Mouse (Mus musculus) liver, postnatal 0 days (tissue): ENCODE measurements around the gene Hnrnpa2b1. TPM values are rescaled to one million over a fixed set of nuclear protein-coding genes. Genes with fewer than 3 reads are reported as not detected.

ENCODE experiments used
- ATAC-seq: fragments of 200-750 bp; cut with Nextera tagmentation; 2 replicates; pipeline ENCODE4 v1.8.0; 2017; ENCODE audit warnings: mild to moderate bottlenecking, moderate library complexity
- DNase-seq: peaks from one replicate; pipeline ENCODE4 v3.0.0-alpha.2; 2016
- H3K27ac ChIP-seq: fragments of 300-500 bp; sonication (generic); 2 replicates; pipeline ENCODE4 v1.5.1; 2014; ENCODE audit warnings: antibody characterized with exemption, moderate library complexity, mild to moderate bottlenecking, low read depth
- H3K27me3 ChIP-seq: fragments of 300-500 bp; sonication (generic); 2 replicates; pipeline ENCODE4 v1.6.1; 2014; ENCODE audit warnings: low read length, control low read depth, mixed read lengths; ENCODE audit not compliant: insufficient read depth
- H3K36me3 ChIP-seq: fragments of 300-500 bp; sonication (generic); replicated peaks from 2 replicates; pipeline ENCODE4 v1.6.1; 2014; ENCODE audit warnings: mild to moderate bottlenecking, control low read depth, low read length, moderate library complexity, mixed read lengths; ENCODE audit not compliant: insufficient read depth
- H3K4me1 ChIP-seq: fragments of 300-500 bp; sonication (generic); 2 replicates; pipeline ENCODE4 v1.6.1; 2014; ENCODE audit warnings: antibody characterized with exemption, mild to moderate bottlenecking, control low read depth; ENCODE audit not compliant: insufficient read depth
- H3K4me2 ChIP-seq: fragments of 300-500 bp; sonication (generic); 2 replicates; pipeline ENCODE4 v1.6.1; 2014; ENCODE audit warnings: low read depth, mild to moderate bottlenecking, low read length, moderate library complexity, mixed read lengths
- H3K4me3 ChIP-seq: fragments of 300-500 bp; sonication (generic); 2 replicates; pipeline ENCODE4 v1.5.1; 2014; ENCODE audit warnings: low read depth, low read length
- H3K9ac ChIP-seq: fragments of 300-500 bp; sonication (generic); replicated peaks from 2 replicates; pipeline ENCODE4 v1.6.1; 2014; ENCODE audit warnings: mild to moderate bottlenecking, moderate library complexity
- H3K9me3 ChIP-seq: fragments of 300-500 bp; sonication (generic); 2 replicates; pipeline ENCODE4 v1.6.1; 2016; ENCODE audit warnings: mild to moderate bottlenecking, control low read depth, low read length, mixed read lengths
- CTCF ChIP-seq: sonication (generic); IDR thresholded peaks from 2 replicates; pipeline ENCODE4 v1.5.1; 2016; ENCODE audit warnings: antibody characterized with exemption, low read depth
- EP300 ChIP-seq: IDR thresholded peaks from 2 replicates; pipeline ENCODE4 v1.6.1; 2016; ENCODE audit warnings: antibody characterized with exemption, low read depth, mild to moderate bottlenecking
- WGBS: fragments of 180-500 bp; shearing (Covaris S2); extraction: QIAGEN DNeasy Blood & Tissue Kit; methylation state at CpG from one replicate; pipeline ENCODE4 v1.1.7; 2014; ENCODE audit not compliant: insufficient replicate concordance; 5-methylcytosine and 5-hydroxymethylcytosine counted together
- polyA plus RNA-seq: library from polyadenylated mRNA; unstranded; fragments of >200 nt; fragmentation: Nextera tagmentation; extraction: Ambion mirVana; gene quantifications from 2 replicates; pipeline ENCODE4 v1.2.1, GENCODE M21; 2015

The Hnrnpa2b1 gene
- polyA plus RNA-seq, 1 experiment from 2014 or later: 587 TPM

DNA sequence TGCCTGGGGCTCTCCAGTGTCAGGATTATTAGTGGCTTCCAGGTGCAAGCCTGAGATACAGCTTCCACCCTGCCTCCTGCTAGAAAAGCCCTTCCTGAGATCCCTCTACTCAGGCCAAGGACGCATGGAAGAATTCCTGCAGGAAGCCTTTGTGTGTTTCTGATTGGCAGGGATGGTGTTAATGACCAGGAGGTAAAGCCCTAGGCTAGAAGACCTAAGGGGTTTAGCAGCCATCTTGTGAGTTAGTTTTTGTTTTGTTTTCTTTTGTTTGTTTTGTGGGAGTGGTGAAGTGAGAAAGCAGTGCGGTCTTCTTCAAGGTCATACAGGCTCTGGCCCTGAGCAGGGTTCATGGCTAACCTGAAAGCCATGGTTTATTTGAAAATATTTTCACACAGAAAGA is 37.9 kb upstream of the Hnrnpa2b1 start:
- 68% methylated on average over 2 of the region's 2 CpGs for WGBS
- Histone ChIP-seq H3K27ac (no peak overlapping the region), H3K9ac (no peak overlapping the region), H3K4me1 (0 out of 2 replicates have a peak, but pooled peaks cover 4% of the 10 kb centered on the region), H3K27me3 (no peaks in the 10 kb centered on the region), H3K4me2 (no peak overlapping the region), H3K36me3 (no peaks in the 10 kb centered on the region), H3K4me3 (no peak overlapping the region), H3K9me3 (no peaks in the 10 kb centered on the region)
- no peak for ATAC-seq
- TF ChIP-seq EP300 (no peak), CTCF (no peak)
- no peak for DNase-seq

DNA sequence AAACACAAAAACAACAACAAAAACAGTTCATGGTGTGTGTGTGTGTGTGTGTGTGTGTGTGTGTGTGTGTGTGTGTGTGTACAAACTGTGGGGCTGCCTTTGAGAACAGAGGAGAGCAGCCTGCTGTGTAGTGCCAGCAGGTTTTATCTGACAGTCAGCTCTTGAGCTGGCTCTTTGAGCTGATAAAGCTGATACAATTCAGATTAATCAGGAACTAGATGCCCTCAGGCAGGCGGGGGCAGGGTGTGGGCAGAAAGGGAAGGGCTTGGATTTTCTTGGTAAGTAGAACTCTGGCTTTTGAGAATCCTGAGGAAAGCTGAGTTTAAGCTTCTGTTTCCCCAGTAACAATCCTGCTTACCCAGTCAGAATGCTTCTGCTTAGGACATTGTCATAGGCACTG is 36.0 kb upstream of the Hnrnpa2b1 start:
- Histone ChIP-seq H3K9ac (no peak overlapping the region), H3K27ac (no peak overlapping the region), H3K4me2 (no peak overlapping the region), H3K27me3 (no peaks in the 10 kb centered on the region), H3K36me3 (no peaks in the 10 kb centered on the region), H3K4me3 (no peak overlapping the region), H3K9me3 (no peaks in the 10 kb centered on the region), H3K4me1 (0 out of 2 replicates have a peak, but pooled peaks cover 4% of the 10 kb centered on the region)
- no peak for TF ChIP-seq CTCF
- TF ChIP-seq EP300: no peak
- 29% methylated on average over 1 of the region's 1 CpGs for WGBS
- ATAC-seq (no peak), DNase-seq (no peak)

DNA sequence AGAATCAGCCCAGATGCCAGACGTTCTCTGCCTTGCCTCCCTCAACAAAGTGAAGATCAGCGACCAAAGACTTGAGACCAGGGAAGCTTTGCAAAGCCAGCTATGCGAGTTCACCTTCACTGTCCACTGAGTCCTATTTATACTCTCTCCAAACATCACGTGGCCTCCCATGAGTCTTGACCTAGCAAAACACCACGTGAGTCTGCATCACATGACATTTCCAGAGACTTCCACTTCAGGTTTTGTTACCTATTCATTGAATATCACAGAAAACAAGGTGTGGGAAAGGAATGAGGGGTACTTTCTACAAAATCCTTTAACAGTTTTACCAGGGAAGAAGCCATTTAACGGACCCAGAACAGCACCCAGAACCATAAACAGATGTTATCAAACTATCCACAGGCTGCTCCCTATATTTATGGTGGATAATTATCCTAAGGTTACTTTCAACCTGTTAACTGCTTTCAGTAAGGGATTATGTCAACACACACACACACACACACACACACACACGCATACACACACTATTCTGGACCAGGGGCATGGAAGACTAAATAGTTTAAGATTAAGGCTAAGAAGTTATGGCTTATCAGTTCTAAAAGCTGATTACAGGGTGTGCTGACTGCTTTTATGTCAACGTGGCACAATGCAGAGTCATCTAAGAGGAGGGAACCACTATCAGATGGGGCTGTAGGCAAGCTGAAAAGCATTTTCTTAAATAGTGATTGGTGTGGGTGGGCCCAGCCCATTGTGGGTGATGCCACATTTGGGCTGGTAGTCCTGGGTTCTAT is 27.8 kb upstream of the Hnrnpa2b1 start:
- TF ChIP-seq EP300 (no peak), CTCF (no peak)
- Histone ChIP-seq H3K36me3 (no peaks in the 10 kb centered on the region), H3K27ac (no peak overlapping the region), H3K4me1 (no peaks in the 10 kb centered on the region), H3K27me3 (no peaks in the 10 kb centered on the region), H3K9ac (no peak overlapping the region), H3K4me3 (no peak overlapping the region), H3K4me2 (no peak overlapping the region), H3K9me3 (no peaks in the 10 kb centered on the region)
- 54% methylated on average over 8 of the region's 8 CpGs for WGBS
- DNase-seq (no peak), ATAC-seq (no peak)

DNA sequence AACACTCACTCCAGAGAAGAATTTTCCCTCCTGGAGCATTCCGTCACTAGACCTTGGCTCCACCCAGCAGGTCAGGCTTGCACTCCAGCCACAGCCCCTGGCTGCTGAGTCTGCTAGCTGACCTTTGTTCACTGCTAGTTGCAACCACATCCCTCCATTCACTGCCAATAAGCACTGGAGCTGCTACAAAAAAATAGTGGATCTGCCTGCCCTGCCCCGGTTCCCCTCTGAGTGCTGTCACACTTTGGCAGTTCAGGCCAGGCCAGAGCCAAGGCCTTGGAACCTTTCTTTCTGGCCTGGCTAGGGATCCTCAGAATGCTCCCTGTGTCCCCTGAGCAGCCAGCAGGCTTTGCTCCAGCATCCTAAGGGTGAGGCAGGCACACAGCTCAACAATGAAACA is 20.1 kb upstream of the Hnrnpa2b1 start:
- peak; percentile 80 for ATAC-seq
- no peak overlapping the region for H3K9ac ChIP-seq
- DNase-seq: no peak
- H3K27me3 ChIP-seq: no peaks in the 10 kb centered on the region
- H3K4me3 ChIP-seq: no peak overlapping the region
- no peak overlapping the region for H3K4me2 ChIP-seq
- TF ChIP-seq CTCF (no peak), EP300 (no peak)
- no peaks in the 10 kb centered on the region for H3K36me3 ChIP-seq
- WGBS: 49% methylated on average over 2 of the region's 2 CpGs
- H3K9me3 ChIP-seq: peaks cover 5% of the 10 kb centered on the region; the same call in 1 of the 2 replicates
- no peak overlapping the region for H3K27ac ChIP-seq
- H3K4me1 ChIP-seq: no peaks in the 10 kb centered on the region; the same call in 1 of the 2 replicates

DNA sequence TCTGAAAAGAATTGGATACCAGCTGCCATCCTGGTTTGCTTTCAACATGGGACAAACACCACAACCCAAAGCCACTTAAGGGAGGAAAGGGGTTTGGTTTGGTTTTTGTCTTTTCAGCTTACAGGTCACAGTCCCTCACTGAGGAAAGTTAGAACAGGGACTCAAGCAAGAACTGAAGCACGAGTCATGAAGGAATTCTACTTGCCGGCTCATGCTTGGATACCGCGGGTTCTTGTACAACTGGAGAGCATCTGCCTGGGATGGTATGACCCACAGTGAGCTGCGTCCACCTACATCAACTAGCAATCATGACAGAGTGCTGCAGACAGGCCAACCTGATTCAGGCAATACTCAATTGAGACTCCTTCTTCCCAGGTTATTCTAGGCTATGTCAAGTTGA is 17.0 kb upstream of the Hnrnpa2b1 start:
- no peak overlapping the region for H3K4me2 ChIP-seq
- no peaks in the 10 kb centered on the region; the same call in 1 of the 2 replicates for H3K4me1 ChIP-seq
- no peak for DNase-seq
- H3K27ac ChIP-seq: no peak overlapping the region
- no peak overlapping the region for H3K9ac ChIP-seq
- WGBS: 84% methylated on average over 5 of the region's 5 CpGs
- H3K9me3 ChIP-seq: peaks cover 5% of the 10 kb centered on the region; the same call in 1 of the 2 replicates
- no peak for TF ChIP-seq CTCF
- H3K4me3 ChIP-seq: no peak overlapping the region
- ATAC-seq: no peak
- peaks cover 12% of the 10 kb centered on the region for H3K36me3 ChIP-seq
- no peaks in the 10 kb centered on the region for H3K27me3 ChIP-seq

DNA sequence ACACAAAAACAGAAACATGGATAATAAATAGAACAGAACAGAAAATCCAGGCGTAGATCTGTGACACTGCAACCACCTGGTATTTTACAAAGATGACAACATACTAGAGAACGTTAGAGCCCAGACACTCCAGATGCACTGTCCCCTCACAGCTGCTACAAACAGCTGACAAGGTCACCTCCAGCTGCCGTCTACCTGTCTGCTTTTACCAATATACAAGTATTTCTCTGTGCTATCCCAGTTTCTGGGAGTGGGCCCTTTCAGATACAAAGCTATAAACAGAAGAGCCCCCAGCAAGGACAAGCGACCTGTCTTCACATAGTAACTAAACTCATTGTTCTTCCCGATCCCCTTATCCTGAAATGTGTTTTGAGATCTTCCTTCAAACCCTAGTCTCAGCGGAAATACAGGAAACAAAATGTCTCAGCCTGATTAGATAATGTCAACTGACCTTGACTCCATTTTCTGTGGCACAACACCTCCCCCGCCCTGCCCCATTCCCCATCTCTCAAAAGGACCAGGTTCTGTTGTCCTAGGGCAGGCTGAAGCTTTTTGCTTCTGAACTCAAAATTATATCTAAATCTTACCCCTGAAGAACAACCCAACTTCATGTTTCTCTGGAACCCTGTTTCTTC is 16.5 kb upstream of the Hnrnpa2b1 start:
- H3K4me2 ChIP-seq: no peak overlapping the region

More for the DNA sequence above, 16.5 kb upstream of the Hnrnpa2b1 start:
- H3K27ac ChIP-seq: no peak overlapping the region
- 22% methylated on average over 7 of the region's 7 CpGs for WGBS
- TF ChIP-seq CTCF (no peak), EP300 (no peak)
- peaks cover 5% of the 10 kb centered on the region; the same call in 1 of the 2 replicates for H3K9me3 ChIP-seq
- ATAC-seq (no peak), DNase-seq (no peak)
- H3K9ac ChIP-seq: no peak overlapping the region
- H3K36me3 ChIP-seq: peaks cover 18% of the 10 kb centered on the region
- H3K4me3 ChIP-seq: no peak overlapping the region
- no peaks in the 10 kb centered on the region for H3K27me3 ChIP-seq
- H3K4me1 ChIP-seq: no peaks in the 10 kb centered on the region; the same call in 1 of the 2 replicates
